Mouse (Mus musculus): ENCODE results near the gene Scg5. TPM values are rescaled to one million over a fixed set of nuclear protein-coding genes. Genes with fewer than 3 reads are reported as not detected.

Scg5 gene
- total RNA-seq, 2 experiments from 2014 or later = 497 to 544 TPM

DNA sequence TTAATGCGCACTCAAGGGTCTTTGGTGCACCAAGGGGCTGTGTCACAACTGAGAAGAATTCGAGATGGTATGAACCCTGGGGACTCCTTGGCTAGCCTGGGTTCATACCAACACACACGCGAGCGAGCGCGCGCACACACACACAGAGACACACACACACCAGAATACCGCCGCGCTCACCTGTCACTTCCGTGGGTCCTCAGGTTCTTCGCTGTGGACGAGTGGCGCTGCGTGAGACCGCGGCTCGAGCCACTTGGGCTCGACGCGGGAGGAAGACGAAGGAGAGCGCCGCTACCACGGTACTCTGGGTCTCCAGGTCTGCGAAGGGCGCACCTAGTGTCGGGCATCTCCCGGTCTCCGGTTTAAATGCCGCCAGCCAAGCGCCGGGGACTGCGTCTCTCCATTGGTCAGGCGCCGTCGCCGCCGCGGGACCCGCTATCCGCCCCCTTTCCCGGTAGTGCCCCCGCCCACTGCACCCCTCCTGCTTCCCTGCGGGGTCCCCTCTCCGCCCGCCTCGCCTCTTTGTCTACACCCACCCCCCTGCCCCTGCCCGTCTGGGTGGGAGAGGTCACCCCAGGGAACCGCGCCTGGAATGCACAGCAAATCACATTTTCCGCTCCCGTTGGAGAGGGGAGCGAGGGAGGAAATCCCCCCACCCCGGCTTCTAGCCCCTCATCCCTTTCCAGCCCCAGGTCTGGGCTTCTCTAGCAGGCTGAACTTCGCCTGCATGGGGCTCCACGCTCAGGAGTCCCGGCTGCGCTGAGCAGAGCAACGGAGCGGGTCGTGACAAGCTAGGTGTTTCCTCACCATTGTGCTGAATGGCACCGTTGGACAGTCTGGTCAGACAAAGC lies 70.4 kb downstream of the Scg5 start, which contains the start of gene Grem1:
Grem1 (minus strand) TSS at position 336 of the 851 bp plus-strand sequence.
- intact Hi-C loops (cut with DNase I) = no loop called here
- DNase-seq (ENCODE audit: low spot score in 2 of 2) = peak in 1 of 2 experiments; percentile 13

DNA sequence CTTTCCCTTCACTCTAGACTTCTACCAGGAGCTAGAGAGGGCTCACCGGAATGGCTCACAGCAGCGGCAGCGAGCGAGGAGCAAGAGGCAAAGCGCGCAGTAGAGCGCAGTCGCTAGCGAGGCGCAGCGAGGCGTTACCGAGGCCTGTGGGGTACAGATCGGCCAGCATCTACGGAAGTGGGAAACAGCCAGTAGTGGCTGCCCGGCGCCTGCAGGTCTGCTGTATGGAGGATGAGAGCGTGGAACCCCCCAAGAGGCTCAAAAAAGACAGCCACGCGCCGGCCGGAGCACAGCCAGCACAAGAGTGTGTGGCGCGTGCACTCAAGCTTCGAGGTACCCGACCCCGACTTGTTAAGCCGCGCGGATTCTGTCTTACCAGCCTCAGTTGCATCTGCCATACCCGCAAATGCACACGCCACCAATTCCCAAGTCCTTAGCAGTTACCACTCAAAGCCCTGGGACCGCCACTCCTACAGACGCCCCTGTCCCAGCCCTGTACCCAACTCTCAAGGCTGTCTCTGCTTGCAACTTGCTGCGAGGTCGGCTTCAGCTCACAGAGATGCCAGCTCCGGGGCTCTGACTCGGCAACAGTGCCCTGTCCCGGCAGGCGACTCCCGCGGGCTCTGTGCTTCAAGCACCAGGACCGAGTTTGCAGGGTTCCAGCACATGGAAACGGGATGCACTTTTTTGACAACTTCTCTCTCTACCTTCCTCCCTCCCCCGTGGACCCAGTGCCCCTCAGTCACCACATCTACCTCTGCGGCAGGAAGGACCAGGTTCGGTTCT lies 71.2 kb downstream of the Scg5 start:
- intact Hi-C loops (cut with DNase I) = no loop called here
- DNase-seq (ENCODE audit: low spot score in 2 of 2) = peak; percentile 42 to 60

GRCm38 (mm10) chr2:113756924-113757524 lies 71.9 kb downstream of the Scg5 start:
- intact Hi-C loops (cut with DNase I) = no loop called here
- no peak for DNase-seq (ENCODE audit: low spot score in 2 of 2)

DNA sequence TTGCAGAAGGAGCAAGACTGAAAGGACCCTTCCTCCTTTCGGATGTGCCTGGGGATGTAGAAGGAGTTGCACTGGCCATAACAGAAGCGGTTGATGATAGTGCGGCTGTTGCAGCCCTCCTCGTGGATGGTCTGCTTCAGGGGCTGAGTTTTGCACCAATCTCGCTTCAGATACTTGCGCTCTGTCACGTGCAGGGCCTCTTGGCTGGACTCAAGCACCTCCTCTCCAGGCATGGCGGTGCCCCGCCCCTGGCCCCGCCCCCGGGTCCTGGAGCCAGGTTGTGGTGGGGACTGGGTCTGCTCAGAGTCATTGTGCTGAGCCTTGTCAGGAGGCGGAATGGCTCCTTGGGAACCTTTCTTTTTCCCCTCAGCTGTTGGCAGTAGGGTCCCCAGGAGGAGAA lies 79.2 kb downstream of the Scg5 start:
- intact Hi-C loops (cut with DNase I) = no loop called here
- DNase-seq (ENCODE audit: low spot score in 2 of 2) = no peak

DNA sequence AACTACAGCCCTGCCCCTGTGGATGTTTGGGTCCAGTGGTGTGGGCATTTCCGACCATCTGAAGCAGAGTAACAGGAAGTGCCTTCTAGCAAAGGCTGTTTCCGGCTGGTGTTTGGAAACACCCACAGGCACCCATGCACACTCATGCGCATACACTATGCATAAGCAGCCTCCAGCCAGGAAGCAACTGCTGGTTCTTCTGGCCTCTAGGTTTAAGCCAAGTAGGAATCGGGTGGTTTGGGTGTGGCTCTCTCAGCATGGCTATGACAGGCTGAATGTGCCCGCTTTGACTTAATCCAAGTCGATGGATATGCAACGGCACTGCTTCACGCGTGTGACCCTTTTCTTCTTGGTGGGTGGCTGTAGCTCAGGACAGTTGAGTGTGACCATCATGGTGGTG lies 79.6 kb downstream of the Scg5 start:
- DNase-seq (ENCODE audit: low spot score in 2 of 2) = no peak
- intact Hi-C loops (cut with DNase I) = no loop called here

DNA sequence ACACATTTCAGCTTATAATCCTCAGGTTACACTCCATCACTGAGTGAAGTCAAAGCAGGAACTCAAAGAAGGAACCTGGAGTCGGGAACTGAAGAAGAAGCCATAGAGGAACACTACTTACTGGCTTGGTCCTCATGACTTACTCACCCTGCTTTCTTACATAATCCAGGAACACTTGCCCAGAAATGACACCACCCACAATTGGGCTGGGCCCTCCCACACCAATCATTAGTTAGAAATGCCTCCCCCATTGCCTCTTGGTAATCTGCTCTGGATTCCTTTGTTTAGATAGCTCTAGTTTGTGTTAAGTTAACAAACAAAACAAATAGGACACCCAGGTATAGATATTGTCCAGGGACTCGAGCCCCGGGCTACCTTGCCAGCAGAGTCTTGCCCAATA lies 100.3 kb downstream of the Scg5 start:
- intact Hi-C loops (cut with DNase I) = no loop called here

More for the DNA sequence above, 100.3 kb downstream of the Scg5 start:
- no peak for DNase-seq (ENCODE audit: low spot score in 2 of 2)

Other genes starting within 250 kb of the Scg5 start
- gene Grem1, start 70.5 kb downstream of the Scg5 start, total RNA-seq (2021) = 1 to 10 TPM in 1 of 2 experiments, under 1 TPM in 1; 0.76 to 1.6 TPM
- gene Arhgap11a, start 19.5 kb upstream of the Scg5 start, total RNA-seq (2021) = 1 to 10 TPM; 2.1 to 2.6 TPM
- 1 to 10 TPM; 5.8 to 7.3 TPM for gene Gjd2, start 184.5 kb upstream of the Scg5 start, total RNA-seq (2021)
- gene Actc1, start 224.4 kb upstream of the Scg5 start, total RNA-seq (2021) = not detected